Mouse (Mus musculus): Measurements from ENCODE around the gene Ddx21.
A peak's percentile ranks its signal among the peaks of the same experiment; 100 is the strongest.

GRCm38 (mm10) chr10:62582263-62582662 is 19.8 kb downstream of the Ddx21 start:
- TF ChIP-seq CTCF (IDR thresholded peaks at IDR 0.05; ENCODE audit: low read depth, low read length) (0 out of 2 replicates have a peak, but pooled peaks have one; percentile 10), POLR2A (IDR thresholded peaks at IDR 0.05; ENCODE audit: extremely low read depth, insufficient read depth, low read length) (no peak)
